Comparison of ENCODE assay signal across 10 mouse cellular contexts in genomic region chr11:5836126-5836525, GRCm38 (mm10). TPM values are rescaled to one million over a fixed set of nuclear protein-coding genes. Genes with fewer than 3 reads are reported as not detected.
DNase-seq lines count a peak whose midpoint lies in the region; TF ChIP-seq lines count a peak whose summit lies in the region.
"Had no signal": no experiment of that assay in that cellular context is flagged by ENCODE, and none has a peak within 500 bp of the region (broad histone marks: within the 10 kb centered on the region; RNA-seq: fewer than 3 reads in every experiment).

No protein-coding gene starts in this region.

- DNase-seq in gastrocnemius, adult 18-20 months (ENCODE audit: low spot score), result peak; percentile 50
- DNase-seq in gastrocnemius, postnatal 10 days, result no peak
- peak; percentile 36 for DNase-seq in lung, postnatal 10 days
- DNase-seq in lung, adult 2 months, result no peak
- peak; percentile 55 for DNase-seq in cerebellum, adult 9-10 months
- DNase-seq in skeletal muscle tissue, adult 2 months (ENCODE audit: low read depth, low spot score), result peak; percentile 59
- DNase-seq in urinary bladder, postnatal 10 days (ENCODE audit: low spot score), result no peak
- no peak for DNase-seq in layer of hippocampus, adult 8-10 months (ENCODE audit: low spot score in 2 of 2)

- 57% methylated on average over 1 of the region's 1 CpGs for WGBS in lung, adult 2 months

- H3K4me3 ChIP-seq in lung, adult 2 months (replicated peaks; ENCODE audit: extremely low read depth, low read depth, low read length), result no peak overlapping the region

- no peaks in the 10 kb centered on the region for H3K4me1 ChIP-seq in lung, adult 2 months (ENCODE audit: control insufficient read depth, insufficient read depth, low read length)

- no peak for TF ChIP-seq POLR2A in lung, adult 2 months (IDR thresholded peaks at IDR 0.05; ENCODE audit: borderline replicate concordance, extremely low read depth, low read depth, low read length)

- TF ChIP-seq CTCF in lung, adult 2 months (IDR thresholded peaks at IDR 0.05; ENCODE audit: insufficient read depth, low read length), result no peak

RNA-seq across cellular contexts. Expression of gene Polm, which starts 1.7 kb away (rescaled TPM):
- total RNA-seq in gastrocnemius, adult 18-20 months (2021), result 1 to 10 TPM; 2.0 to 2.3 TPM
- 1 to 10 TPM; 4.3 to 8.7 TPM for total RNA-seq in gastrocnemius, postnatal 10 days (2021)
- 28.1 and 34.2 TPM in 2 replicates for polyA plus RNA-seq in lung, adult 2 months (2012; rRNA removed)
- total RNA-seq in layer of hippocampus, adult 8-10 months (2022), result 10 to 100 TPM in 3 of 4 experiments, 1 to 10 TPM in 1; 9.2 to 17.6 (median 14.7) TPM

RNA-seq across cellular contexts. Expression of gene Aebp1, which starts 25.6 kb away (rescaled TPM):
- total RNA-seq in gastrocnemius, adult 18-20 months (2021), result 10 to 100 TPM; 61.2 to 83.6 TPM
- 10 to 100 TPM; 46.5 to 59.8 TPM for total RNA-seq in gastrocnemius, postnatal 10 days (2021)
- polyA plus RNA-seq in lung, adult 2 months (2012; rRNA removed), result 79.4 and 84.8 TPM in 2 replicates
- 10 to 100 TPM; 12.3 to 25.9 (median 19.4) TPM for total RNA-seq in layer of hippocampus, adult 8-10 months (2022)

RNA-seq across cellular contexts. Expression of gene Pgam2, which starts 32.6 kb away (rescaled TPM):
- total RNA-seq in gastrocnemius, adult 18-20 months (2021), result 1,000 to 10,000 TPM; 2,496 to 2,633 TPM
- total RNA-seq in gastrocnemius, postnatal 10 days (2021), result 1,000 to 10,000 TPM; 2,411 to 2,775 TPM
- 14.4 and 79.5 TPM in 2 replicates for polyA plus RNA-seq in lung, adult 2 months (2012; rRNA removed)
- 10 to 100 TPM; 10.6 to 18.9 (median 13.0) TPM for total RNA-seq in layer of hippocampus, adult 8-10 months (2022)
- total RNA-seq: adrenal gland, postnatal 36 days; hematopoietic stem cell, adult 5-6 weeks had no signal

RNA-seq across cellular contexts. Expression of gene Pold2, which starts 42.0 kb away (rescaled TPM):
- 10 to 100 TPM; 44.5 to 45.6 TPM for total RNA-seq in gastrocnemius, adult 18-20 months (2021)
- 10 to 100 TPM; 36.7 to 45.4 TPM for total RNA-seq in gastrocnemius, postnatal 10 days (2021)
- 80.3 and 102 TPM in 2 replicates for polyA plus RNA-seq in lung, adult 2 months (2012; rRNA removed)
- total RNA-seq in layer of hippocampus, adult 8-10 months (2022), result 10 to 100 TPM; 22.9 to 30.8 (median 25.1) TPM

RNA-seq across cellular contexts. Expression of gene Dbnl, which starts 47.8 kb away (rescaled TPM):
- total RNA-seq in gastrocnemius, adult 18-20 months (2021), result 10 to 100 TPM; 11.1 to 12.7 TPM
- total RNA-seq in gastrocnemius, postnatal 10 days (2021), result 10 to 100 TPM; 23.6 to 27.1 TPM
- polyA plus RNA-seq in lung, adult 2 months (2012; rRNA removed), result 69.8 and 91.4 TPM in 2 replicates
- total RNA-seq in layer of hippocampus, adult 8-10 months (2022), result 10 to 100 TPM; 69.6 to 80.5 (median 78.1) TPM

Comparison
In these comparisons a context has a peak if more than half of its experiments do, and no peak if none do; other contexts are left out.
1. DNase-seq: peak in gastrocnemius, adult 18-20 months (single experiment), lung, postnatal 10 days (single experiment), cerebellum, adult 9-10 months (single experiment) and skeletal muscle tissue, adult 2 months (single experiment); none in gastrocnemius, postnatal 10 days (single experiment), lung, adult 2 months (single experiment), urinary bladder, postnatal 10 days (single experiment) and layer of hippocampus, adult 8-10 months (0 of 2).
2. RNA of gene Pgam2, which starts 32.6 kb away (total RNA-seq): 2,411 to 2,775 TPM in gastrocnemius, postnatal 10 days and 2,496 to 2,633 TPM in gastrocnemius, adult 18-20 months; 10.6 to 18.9 TPM in layer of hippocampus, adult 8-10 months; every median in the first group is over 100 times any median in the second.